Mouse (Mus musculus) frontal cortex, postnatal 14 days (tissue): ENCODE measurements around the gene Vmn2r93.

Source experiments
- DNase-seq, 2 experiments: peaks; one replicate each; pipeline ENCODE4 v3.0.0; 2022; ENCODE audit warnings: low spot score in 2 of 2

The Vmn2r93 gene

GRCm38 (mm10) chr17:18297799-18298198 is at the start of gene Vmn2r93:
TSS of gene Vmn2r93 (plus strand) at chr17:18298099.
- no peak for DNase-seq

DNA sequence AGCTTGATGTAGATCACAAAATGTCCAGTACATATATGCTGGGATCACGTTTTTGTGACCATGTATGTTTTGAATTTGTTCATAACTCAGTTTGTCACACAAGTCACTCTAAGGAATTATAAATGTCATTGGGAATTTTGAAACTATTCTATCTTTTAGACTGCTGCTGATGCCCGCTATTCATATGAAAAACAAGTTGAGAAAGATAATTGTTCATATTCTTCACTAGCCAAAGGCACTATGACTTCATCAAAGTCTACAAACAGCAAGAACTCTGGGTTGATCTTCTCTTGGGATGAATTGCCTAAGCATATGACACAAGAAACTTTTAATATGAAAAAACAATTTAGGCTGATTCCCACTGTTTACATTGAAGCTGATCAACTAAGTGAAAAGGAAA is 20.2 kb upstream of the Vmn2r93 start, which contains the start of gene Vmn2r94:
TSS of gene Vmn2r94 (minus strand) at position 101 of the 400 bp plus-strand sequence.
- no peak for DNase-seq

GRCm38 (mm10) chr17:18323031-18323430 is 25.1 kb downstream of the Vmn2r93 start:
- no peak for DNase-seq

- no peak for DNase-seq
These were observed 62.1 kb downstream of the Vmn2r93 start for GRCm38 (mm10) chr17:18360007-18360406.

GRCm38 (mm10) chr17:18360602-18361001 is 62.7 kb downstream of the Vmn2r93 start:
- DNase-seq, result no peak
